Mouse (Mus musculus) limb, embryonic 14.5 days (tissue): ENCODE results near the gene Tsc22d4. TPM values are rescaled to one million over a fixed set of nuclear protein-coding genes. Genes with fewer than 3 reads are reported as not detected.

Source experiments
- ATAC-seq: fragments of 200-750 bp; cut with Nextera tagmentation; 2 replicates; pipeline ENCODE4 v1.8.0; 2017; ENCODE audit warnings: low read depth, moderate number of reproducible peaks, moderate TSS enrichment; ENCODE audit not compliant: low FRiP score
- DNase-seq: peaks from one replicate; pipeline ENCODE4 v3.0.0-alpha.2; 2015; ENCODE audit warnings: low spot score
- H3K27ac ChIP-seq: fragments of 300-500 bp; sonication (generic); replicated peaks from 2 replicates; pipeline ENCODE4 v1.5.1; 2014; ENCODE audit warnings: low read depth, mild to moderate bottlenecking, low read length, moderate library complexity, mixed read lengths
- H3K27me3 ChIP-seq: fragments of 300-500 bp; sonication (generic); 2 replicates; pipeline ENCODE4 v1.6.1; 2014; ENCODE audit warnings: low read length, mixed read lengths; ENCODE audit not compliant: control insufficient read depth, insufficient read depth
- H3K36me3 ChIP-seq: fragments of 300-500 bp; sonication (generic); 2 replicates; pipeline ENCODE4 v1.6.1; 2014; ENCODE audit warnings: mild to moderate bottlenecking, low read length, moderate library complexity, mixed read lengths; ENCODE audit not compliant: control insufficient read depth, insufficient read depth
- H3K4me1 ChIP-seq: fragments of 300-500 bp; sonication (generic); 2 replicates; pipeline ENCODE4 v1.6.1; 2014; ENCODE audit warnings: antibody characterized with exemption, low read length, mixed read lengths; ENCODE audit not compliant: control insufficient read depth, insufficient read depth
- H3K4me2 ChIP-seq: fragments of 300-500 bp; sonication (generic); replicated peaks from 2 replicates; pipeline ENCODE4 v1.6.1; 2014; ENCODE audit warnings: low read depth, mild to moderate bottlenecking, low read length, moderate library complexity; ENCODE audit not compliant: severe bottlenecking
- H3K4me3 ChIP-seq: fragments of 300-500 bp; sonication (generic); replicated peaks from 2 replicates; pipeline ENCODE4 v1.5.1; 2014; ENCODE audit warnings: low read length
- H3K9ac ChIP-seq: fragments of 300-500 bp; sonication (generic); 2 replicates; pipeline ENCODE4 v1.6.1; 2014; ENCODE audit warnings: mild to moderate bottlenecking, low read depth, low read length, moderate library complexity; ENCODE audit not compliant: severe bottlenecking
- H3K9me3 ChIP-seq: fragments of 300-500 bp; sonication (generic); 2 replicates; pipeline ENCODE4 v1.6.1; 2016; ENCODE audit warnings: low read length; ENCODE audit not compliant: control insufficient read depth
- POLR2A ChIP-seq: fragments of 200-500 bp; IDR thresholded peaks from 2 replicates; pipeline ENCODE4 v1.8.0; 2012; ENCODE audit warnings: inconsistent platforms, mild to moderate bottlenecking, moderate library complexity, borderline replicate concordance; ENCODE audit not compliant: insufficient read depth, insufficient read length; ENCODE audit errors: extremely low read depth
- WGBS: fragments of 180-500 bp; shearing (Covaris S2); extraction: QIAGEN DNeasy Blood & Tissue Kit; methylation state at CpG from one replicate; pipeline ENCODE4 v1.1.7; 2014; 5-methylcytosine and 5-hydroxymethylcytosine counted together
- polyA plus RNA-seq, 2 experiments: library from polyadenylated mRNA; depleted of rRNA in 1 of 2; stranded (reverse) in 1 of 2; unstranded in 1 of 2; fragments of >200 nt; fragmentation: Nextera tagmentation in 1 of 2; extraction: Ambion mirVana in 1 of 2; gene quantifications; 2 replicates each; pipeline versions ENCODE4 v1.2.1 to v1.2.3; 2012 to 2014

The Tsc22d4 gene
- polyA plus RNA-seq, 2 experiments: 89.1 to 151 TPM

- Histone ChIP-seq H3K9ac (no peak overlapping the region), H3K4me1 (no peaks in the 10 kb centered on the region), H3K4me2 (no peak overlapping the region), H3K27ac (no peak overlapping the region), H3K9me3 (no peaks in the 10 kb centered on the region), H3K27me3 (no peaks in the 10 kb centered on the region), H3K36me3 (no peaks in the 10 kb centered on the region; the same call in 1 of the 2 replicates), H3K4me3 (no peak overlapping the region)
- ATAC-seq (no peak), DNase-seq (no peak)
- WGBS: 63% methylated on average over 1 of the region's 1 CpGs
- TF ChIP-seq POLR2A: no peak
Observed at GRCm38 (mm10) chr5:137806158-137806557, 60.6 kb downstream of the Tsc22d4 start.

- no peak overlapping the region for H3K4me3 ChIP-seq
- no peak overlapping the region for H3K4me2 ChIP-seq
- H3K36me3 ChIP-seq: no peaks in the 10 kb centered on the region
- no peak overlapping the region for H3K9ac ChIP-seq
- ATAC-seq (no peak), DNase-seq (no peak)
- no peaks in the 10 kb centered on the region for H3K4me1 ChIP-seq
- no peaks in the 10 kb centered on the region for H3K27me3 ChIP-seq
- WGBS: 90% methylated on average over 5 of the region's 5 CpGs
- TF ChIP-seq POLR2A: no peak
- H3K9me3 ChIP-seq: no peaks in the 10 kb centered on the region
- no peak overlapping the region for H3K27ac ChIP-seq
Observed at GRCm38 (mm10) chr5:137808316-137808715, 62.8 kb downstream of the Tsc22d4 start.

- no peak overlapping the region for H3K4me2 ChIP-seq
- DNase-seq: no peak
- WGBS: 69% methylated on average over 4 of the region's 4 CpGs
- H3K27me3 ChIP-seq: no peaks in the 10 kb centered on the region
- no peaks in the 10 kb centered on the region for H3K4me1 ChIP-seq
- TF ChIP-seq POLR2A: no peak
- H3K4me3 ChIP-seq: no peak overlapping the region
- H3K9me3 ChIP-seq: no peaks in the 10 kb centered on the region
- ATAC-seq: no peak
- H3K27ac ChIP-seq: no peak overlapping the region
- H3K36me3 ChIP-seq: no peaks in the 10 kb centered on the region
- H3K9ac ChIP-seq: no peak overlapping the region
Observed at GRCm38 (mm10) chr5:137817466-137818222, 72.1 kb downstream of the Tsc22d4 start.

Other genes with a start within 250 kb of the Tsc22d4 start
- gene Pop7, start 243.2 kb upstream of the Tsc22d4 start, polyA plus RNA-seq (2012; rRNA removed): 40.6 and 50.4 TPM in 2 replicates
- gene Pop7, start 243.2 kb upstream of the Tsc22d4 start, polyA plus RNA-seq (2014; fragmentation: Nextera tagmentation; extraction: Ambion mirVana): 52.1 and 54.2 TPM in 2 replicates
- gene Gigyf1, start 227.2 kb upstream of the Tsc22d4 start, polyA plus RNA-seq (2012; rRNA removed): 45.1 and 51.5 TPM in 2 replicates
- 11.8 and 13.3 TPM in 2 replicates for gene Gigyf1, start 227.2 kb upstream of the Tsc22d4 start, polyA plus RNA-seq (2014; fragmentation: Nextera tagmentation; extraction: Ambion mirVana)
- 0.12 and 0.19 TPM in 2 replicates for gene Epo, start 212.5 kb upstream of the Tsc22d4 start, polyA plus RNA-seq (2012; rRNA removed)
- gene Epo, start 212.5 kb upstream of the Tsc22d4 start, polyA plus RNA-seq (2014; fragmentation: Nextera tagmentation; extraction: Ambion mirVana): 0.83 TPM in 1 of 2 replicates, not detected in the other
- 770 and 1,100 TPM in 2 replicates for gene Gnb2, start 212.2 kb upstream of the Tsc22d4 start, polyA plus RNA-seq (2012; rRNA removed)
- gene Gnb2, start 212.2 kb upstream of the Tsc22d4 start, polyA plus RNA-seq (2014; fragmentation: Nextera tagmentation; extraction: Ambion mirVana): 460 and 474 TPM in 2 replicates
- gene Actl6b, start 192.2 kb upstream of the Tsc22d4 start, polyA plus RNA-seq (2012; rRNA removed): 0.92 and 1.1 TPM in 2 replicates
- 0.21 and 0.39 TPM in 2 replicates for gene Actl6b, start 192.2 kb upstream of the Tsc22d4 start, polyA plus RNA-seq (2014; fragmentation: Nextera tagmentation; extraction: Ambion mirVana)
- gene Tfr2, start 175.9 kb upstream of the Tsc22d4 start, polyA plus RNA-seq (2012; rRNA removed): 1.6 and 2.1 TPM in 2 replicates
- gene Tfr2, start 175.9 kb upstream of the Tsc22d4 start, polyA plus RNA-seq (2014; fragmentation: Nextera tagmentation; extraction: Ambion mirVana): 0.79 and 1.3 TPM in 2 replicates
- 68.2 and 103 TPM in 2 replicates for gene Mospd3, start 144.7 kb upstream of the Tsc22d4 start, polyA plus RNA-seq (2012; rRNA removed)
- gene Mospd3, start 144.7 kb upstream of the Tsc22d4 start, polyA plus RNA-seq (2014; fragmentation: Nextera tagmentation; extraction: Ambion mirVana): 49.4 and 52.5 TPM in 2 replicates
- 267 and 329 TPM in 2 replicates for gene Pcolce, start 131.9 kb upstream of the Tsc22d4 start, polyA plus RNA-seq (2012; rRNA removed)
- gene Pcolce, start 131.9 kb upstream of the Tsc22d4 start, polyA plus RNA-seq (2014; fragmentation: Nextera tagmentation; extraction: Ambion mirVana): 223 and 227 TPM in 2 replicates
- gene Fbxo24, start 116.7 kb upstream of the Tsc22d4 start, polyA plus RNA-seq (2012; rRNA removed): 0.24 and 0.28 TPM in 2 replicates
- gene Fbxo24, start 116.7 kb upstream of the Tsc22d4 start, polyA plus RNA-seq (2014; fragmentation: Nextera tagmentation; extraction: Ambion mirVana): 0.12 and 0.15 TPM in 2 replicates
- 25.0 and 33.5 TPM in 2 replicates for gene Lrch4, start 116.6 kb upstream of the Tsc22d4 start, polyA plus RNA-seq (2012; rRNA removed)
- gene Lrch4, start 116.6 kb upstream of the Tsc22d4 start, polyA plus RNA-seq (2014; fragmentation: Nextera tagmentation; extraction: Ambion mirVana): 36.7 and 37.1 TPM in 2 replicates
- 16.7 and 16.8 TPM in 2 replicates for gene Gm20605, start 116.6 kb upstream of the Tsc22d4 start, polyA plus RNA-seq (2012; rRNA removed)
- gene Gm20605, start 116.6 kb upstream of the Tsc22d4 start, polyA plus RNA-seq (2014; fragmentation: Nextera tagmentation; extraction: Ambion mirVana): 7.4 and 10.4 TPM in 2 replicates
- 37.1 and 41.7 TPM in 2 replicates for gene Sap25, start 104.4 kb upstream of the Tsc22d4 start, polyA plus RNA-seq (2012; rRNA removed)
- gene Sap25, start 104.4 kb upstream of the Tsc22d4 start, polyA plus RNA-seq (2014; fragmentation: Nextera tagmentation; extraction: Ambion mirVana): 5.2 and 6.7 TPM in 2 replicates
- 0.30 and 0.60 TPM in 2 replicates for gene Irs3, start 100.0 kb upstream of the Tsc22d4 start, polyA plus RNA-seq (2012; rRNA removed)
- gene Irs3, start 100.0 kb upstream of the Tsc22d4 start, polyA plus RNA-seq (2014; fragmentation: Nextera tagmentation; extraction: Ambion mirVana): 0.15 and 0.29 TPM in 2 replicates
- 16.3 and 22.6 TPM in 2 replicates for gene Agfg2, start 61.0 kb upstream of the Tsc22d4 start, polyA plus RNA-seq (2012; rRNA removed)
- 10.6 and 13.4 TPM in 2 replicates for gene Agfg2, start 61.0 kb upstream of the Tsc22d4 start, polyA plus RNA-seq (2014; fragmentation: Nextera tagmentation; extraction: Ambion mirVana)
- gene Nyap1, start 4.1 kb upstream of the Tsc22d4 start, polyA plus RNA-seq (2012; rRNA removed): 19.7 and 25.0 TPM in 2 replicates
- 1.2 and 1.4 TPM in 2 replicates for gene Nyap1, start 4.1 kb upstream of the Tsc22d4 start, polyA plus RNA-seq (2014; fragmentation: Nextera tagmentation; extraction: Ambion mirVana)
- 45.2 and 46.8 TPM in 2 replicates for gene Ppp1r35, start 33.1 kb downstream of the Tsc22d4 start, polyA plus RNA-seq (2012; rRNA removed)
- gene Ppp1r35, start 33.1 kb downstream of the Tsc22d4 start, polyA plus RNA-seq (2014; fragmentation: Nextera tagmentation; extraction: Ambion mirVana): 37.6 and 44.9 TPM in 2 replicates
- gene Mepce, start 41.9 kb downstream of the Tsc22d4 start, polyA plus RNA-seq (2012; rRNA removed): 42.0 and 42.3 TPM in 2 replicates
- 13.9 and 16.7 TPM in 2 replicates for gene Mepce, start 41.9 kb downstream of the Tsc22d4 start, polyA plus RNA-seq (2014; fragmentation: Nextera tagmentation; extraction: Ambion mirVana)
- gene Zcwpw1, start 42.1 kb downstream of the Tsc22d4 start, polyA plus RNA-seq (2012; rRNA removed): 19.4 and 30.1 TPM in 2 replicates
- 17.3 and 18.5 TPM in 2 replicates for gene Zcwpw1, start 42.1 kb downstream of the Tsc22d4 start, polyA plus RNA-seq (2014; fragmentation: Nextera tagmentation; extraction: Ambion mirVana)
- 0.54 and 0.77 TPM in 2 replicates for gene Pilra, start 90.6 kb downstream of the Tsc22d4 start, polyA plus RNA-seq (2012; rRNA removed)
- 0.90 and 1.3 TPM in 2 replicates for gene Pilra, start 90.6 kb downstream of the Tsc22d4 start, polyA plus RNA-seq (2014; fragmentation: Nextera tagmentation; extraction: Ambion mirVana)
- 0.08 and 0.20 TPM in 2 replicates for gene Pilrb1, start 112.4 kb downstream of the Tsc22d4 start, polyA plus RNA-seq (2012; rRNA removed)
- gene Pilrb1, start 112.4 kb downstream of the Tsc22d4 start, polyA plus RNA-seq (2014; fragmentation: Nextera tagmentation; extraction: Ambion mirVana): 0.57 and 0.83 TPM in 2 replicates
- 0.13 and 0.41 TPM in 2 replicates for gene Pilrb2, start 126.1 kb downstream of the Tsc22d4 start, polyA plus RNA-seq (2012; rRNA removed)
- 0.40 TPM in 1 of 2 replicates, not detected in the other for gene Pilrb2, start 126.1 kb downstream of the Tsc22d4 start, polyA plus RNA-seq (2014; fragmentation: Nextera tagmentation; extraction: Ambion mirVana)
- 0.08 and 0.09 TPM in 2 replicates for gene Cyp3a13, start 175.9 kb downstream of the Tsc22d4 start, polyA plus RNA-seq (2012; rRNA removed)
- gene Cyp3a13, start 175.9 kb downstream of the Tsc22d4 start, polyA plus RNA-seq (2014; fragmentation: Nextera tagmentation; extraction: Ambion mirVana): not detected in 2 replicates
- 1.1 TPM in 2 replicates for gene Gjc3, start 217.4 kb downstream of the Tsc22d4 start, polyA plus RNA-seq (2012; rRNA removed)
- gene Gjc3, start 217.4 kb downstream of the Tsc22d4 start, polyA plus RNA-seq (2014; fragmentation: Nextera tagmentation; extraction: Ambion mirVana): 0.36 and 0.40 TPM in 2 replicates
- gene Azgp1, start 235.8 kb downstream of the Tsc22d4 start, polyA plus RNA-seq (2012; rRNA removed): 0.09 and 0.18 TPM in 2 replicates
- not detected in 2 replicates for gene Azgp1, start 235.8 kb downstream of the Tsc22d4 start, polyA plus RNA-seq (2014; fragmentation: Nextera tagmentation; extraction: Ambion mirVana)